Mouse (Mus musculus) hindbrain, embryonic 12.5 days (tissue): ENCODE data around the gene Slco2a1. TPM values are rescaled to one million over a fixed set of nuclear protein-coding genes. Genes with fewer than 3 reads are reported as not detected.

Experiments used
- ATAC-seq: fragments of 200-750 bp; cut with Nextera tagmentation; 2 replicates; pipeline ENCODE4 v1.8.0; 2017; ENCODE audit warnings: moderate TSS enrichment; ENCODE audit not compliant: low FRiP score
- H3K27ac ChIP-seq: fragments of 300-500 bp; sonication (generic); 2 replicates; pipeline ENCODE4 v1.5.1; 2016; ENCODE audit warnings: mild to moderate bottlenecking
- H3K27me3 ChIP-seq: fragments of 300-500 bp; sonication (generic); 2 replicates; pipeline ENCODE4 v1.6.1; 2016; ENCODE audit warnings: mild to moderate bottlenecking
- H3K36me3 ChIP-seq: fragments of 300-500 bp; sonication (generic); 2 replicates; pipeline ENCODE4 v1.6.1; 2016; ENCODE audit warnings: mild to moderate bottlenecking
- H3K4me1 ChIP-seq: fragments of 300-500 bp; sonication (generic); 2 replicates; pipeline ENCODE4 v1.6.1; 2016
- H3K4me2 ChIP-seq: fragments of 300-500 bp; sonication (generic); replicated peaks from 2 replicates; pipeline ENCODE4 v1.6.1; 2016; ENCODE audit warnings: mild to moderate bottlenecking
- H3K4me3 ChIP-seq: fragments of 300-500 bp; sonication (generic); 2 replicates; pipeline ENCODE4 v1.5.1; 2016; ENCODE audit warnings: mild to moderate bottlenecking
- H3K9ac ChIP-seq: fragments of 300-500 bp; sonication (generic); 2 replicates; pipeline ENCODE4 v1.6.1; 2016; ENCODE audit warnings: mild to moderate bottlenecking, moderate library complexity
- H3K9me3 ChIP-seq: fragments of 300-500 bp; sonication (generic); replicated peaks from 2 replicates; pipeline ENCODE4 v1.6.1; 2016; ENCODE audit warnings: mild to moderate bottlenecking
- WGBS: fragments of 180-500 bp; shearing (Covaris S2); methylation state at CpG from one replicate; pipeline ENCODE4 v1.1.7; 2016; 5-methylcytosine and 5-hydroxymethylcytosine counted together
- polyA plus RNA-seq: library from polyadenylated mRNA; unstranded; fragments of >200 nt; fragmentation: Nextera tagmentation; extraction: Ambion mirVana; gene quantifications from 2 replicates; pipeline ENCODE4 v1.2.1, GENCODE M21; 2016

The Slco2a1 gene
- polyA plus RNA-seq, 1 experiment from 2014 or later: 1.1 TPM

- WGBS: 63% methylated on average over 7 of the region's 7 CpGs
- H3K36me3 ChIP-seq: no peaks in the 10 kb centered on the region
- no peak for ATAC-seq
These were observed 65.3 kb downstream of the Slco2a1 start for GRCm38 (mm10) chr9:103053829-103054228.

GRCm38 (mm10) chr9:103055061-103055460, 66.5 kb downstream of the Slco2a1 start:
- Histone ChIP-seq H3K4me1 (no peaks in the 10 kb centered on the region; the same call in 1 of the 2 replicates), H3K4me2 (no peak overlapping the region), H3K9ac (no peak overlapping the region), H3K36me3 (no peaks in the 10 kb centered on the region), H3K27ac (no peak overlapping the region), H3K4me3 (no peak overlapping the region), H3K9me3 (no peaks in the 10 kb centered on the region), H3K27me3 (no peaks in the 10 kb centered on the region)
- no peak for ATAC-seq
- WGBS: 69% methylated on average over 11 of the region's 11 CpGs

More at GRCm38 (mm10) chr9:103053829-103054228, 65.3 kb downstream of the Slco2a1 start:
- H3K27ac ChIP-seq: no peak overlapping the region
- H3K4me2 ChIP-seq: no peak overlapping the region
- no peaks in the 10 kb centered on the region for H3K27me3 ChIP-seq
- no peaks in the 10 kb centered on the region for H3K9me3 ChIP-seq
- no peaks in the 10 kb centered on the region; the same call in 1 of the 2 replicates for H3K4me1 ChIP-seq
- H3K4me3 ChIP-seq: no peak overlapping the region
- no peak overlapping the region for H3K9ac ChIP-seq

- Histone ChIP-seq H3K9ac (no peak overlapping the region), H3K4me1 (no peaks in the 10 kb centered on the region; the same call in 1 of the 2 replicates), H3K4me2 (no peak overlapping the region), H3K9me3 (no peaks in the 10 kb centered on the region), H3K27ac (no peak overlapping the region), H3K36me3 (no peaks in the 10 kb centered on the region), H3K27me3 (no peaks in the 10 kb centered on the region), H3K4me3 (no peak overlapping the region)
- WGBS: 92% methylated on average over 5 of the region's 5 CpGs
- ATAC-seq: no peak
These were observed 67.7 kb downstream of the Slco2a1 start for GRCm38 (mm10) chr9:103056164-103056563.

- no peak for ATAC-seq
These were observed 72.0 kb downstream of the Slco2a1 start for GRCm38 (mm10) chr9:103060551-103060950.

DNA sequence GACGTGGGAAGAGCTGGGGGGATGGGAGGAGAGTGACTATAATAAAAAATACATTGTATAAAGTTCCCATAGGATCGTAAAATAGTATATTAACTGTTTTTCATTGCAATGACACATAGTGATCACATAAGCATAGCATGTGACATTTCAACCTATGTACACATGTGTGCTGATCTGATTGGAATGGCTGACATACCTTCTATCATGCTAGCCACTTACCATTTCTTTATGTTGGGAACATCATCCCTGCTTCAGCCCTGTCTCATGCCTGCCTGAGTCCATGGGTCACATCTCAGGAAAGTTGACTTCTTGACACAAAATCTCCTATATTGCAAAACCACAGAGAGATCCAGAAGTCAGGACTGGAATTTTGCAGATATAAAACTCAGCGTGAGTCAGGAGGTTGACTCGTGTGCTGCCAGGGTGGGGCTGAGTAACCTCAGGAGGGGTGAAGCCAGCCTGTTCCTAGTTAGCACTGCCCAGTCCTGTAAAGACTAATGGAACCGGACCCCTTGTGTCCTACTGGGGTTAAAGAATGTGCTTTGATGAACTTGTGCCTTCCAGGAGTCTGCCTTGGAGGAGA, 73.0 kb downstream of the Slco2a1 start:
- no peak for ATAC-seq
- Histone ChIP-seq H3K36me3 (no peaks in the 10 kb centered on the region), H3K4me3 (no peak overlapping the region), H3K27ac (no peak overlapping the region), H3K4me1 (no peaks in the 10 kb centered on the region; the same call in 1 of the 2 replicates), H3K4me2 (no peak overlapping the region), H3K9me3 (no peaks in the 10 kb centered on the region), H3K27me3 (no peaks in the 10 kb centered on the region), H3K9ac (no peak overlapping the region)
- whole genome bisulfite sequencing: 73% methylated on average over 5 of the region's 5 CpGs

More at GRCm38 (mm10) chr9:103060551-103060950, 72.0 kb downstream of the Slco2a1 start:
- no peaks in the 10 kb centered on the region for H3K9me3 ChIP-seq
- H3K9ac ChIP-seq: no peak overlapping the region
- H3K36me3 ChIP-seq: no peaks in the 10 kb centered on the region
- no peak overlapping the region for H3K27ac ChIP-seq
- WGBS: 81% methylated on average over 2 of the region's 2 CpGs
- H3K27me3 ChIP-seq: no peaks in the 10 kb centered on the region
- H3K4me3 ChIP-seq: no peak overlapping the region
- no peak overlapping the region for H3K4me2 ChIP-seq
- no peaks in the 10 kb centered on the region; the same call in 1 of the 2 replicates for H3K4me1 ChIP-seq

DNA sequence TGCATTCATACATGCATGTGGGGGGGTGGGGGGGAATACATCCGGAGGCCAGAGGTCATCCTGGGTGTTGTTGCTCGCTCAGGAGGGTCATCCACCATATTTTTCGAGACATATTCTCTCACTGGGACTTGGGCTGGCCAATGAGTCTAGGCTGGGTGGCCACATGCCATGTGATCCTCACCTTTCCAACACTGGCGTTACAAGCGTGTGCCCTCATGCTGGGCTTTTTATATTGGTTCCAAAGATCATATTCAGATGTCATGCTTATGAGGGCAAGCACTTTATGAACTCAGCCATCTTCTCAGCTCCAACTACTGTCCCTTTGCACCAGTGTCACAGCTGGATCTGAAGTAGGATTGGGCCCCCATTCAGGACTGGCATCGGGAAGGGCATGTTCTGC, 75.1 kb downstream of the Slco2a1 start:
- WGBS: 88% methylated on average over 6 of the region's 6 CpGs
- no peak overlapping the region for H3K27ac ChIP-seq
- no peak overlapping the region for H3K9ac ChIP-seq
- no peak overlapping the region for H3K4me3 ChIP-seq
- no peaks in the 10 kb centered on the region for H3K4me1 ChIP-seq
- no peak overlapping the region for H3K4me2 ChIP-seq
- ATAC-seq: no peak
- H3K27me3 ChIP-seq: no peaks in the 10 kb centered on the region
- no peaks in the 10 kb centered on the region for H3K36me3 ChIP-seq
- H3K9me3 ChIP-seq: no peaks in the 10 kb centered on the region

GRCm38 (mm10) chr9:103066845-103067244, 78.3 kb downstream of the Slco2a1 start:
- H3K27ac ChIP-seq: no peak overlapping the region
- H3K36me3 ChIP-seq: no peaks in the 10 kb centered on the region
- WGBS: 77% methylated on average over 8 of the region's 8 CpGs
- H3K4me1 ChIP-seq: no peaks in the 10 kb centered on the region
- no peak overlapping the region for H3K4me3 ChIP-seq
- no peaks in the 10 kb centered on the region for H3K9me3 ChIP-seq
- no peak for ATAC-seq
- H3K9ac ChIP-seq: no peak overlapping the region
- no peaks in the 10 kb centered on the region for H3K27me3 ChIP-seq
- H3K4me2 ChIP-seq: no peak overlapping the region

DNA sequence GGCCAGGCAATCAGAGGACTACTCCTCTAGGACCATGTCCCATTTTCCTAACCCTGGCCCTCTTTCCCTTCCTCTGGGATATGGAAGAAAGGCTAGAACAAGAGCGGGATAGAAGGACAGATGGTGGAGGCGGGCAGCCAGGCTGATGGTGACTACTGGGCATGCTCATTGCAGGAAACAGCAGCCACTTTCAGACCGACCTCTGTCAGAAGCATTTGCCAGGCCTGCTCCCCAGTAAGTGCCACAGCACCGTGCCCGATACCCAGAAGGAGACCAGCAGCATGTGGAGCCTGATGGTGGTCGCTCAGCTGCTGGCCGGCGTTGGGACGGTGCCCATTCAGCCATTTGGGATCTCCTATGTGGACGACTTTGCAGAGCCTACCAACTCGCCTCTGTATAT, 79.1 kb downstream of the Slco2a1 start:
- Histone ChIP-seq H3K9ac (no peak overlapping the region), H3K4me3 (no peak overlapping the region), H3K27ac (no peak overlapping the region), H3K4me2 (no peak overlapping the region), H3K9me3 (no peaks in the 10 kb centered on the region), H3K36me3 (no peaks in the 10 kb centered on the region), H3K4me1 (no peaks in the 10 kb centered on the region), H3K27me3 (no peaks in the 10 kb centered on the region)
- WGBS: 90% methylated on average over 11 of the region's 11 CpGs
- ATAC-seq: no peak

DNA sequence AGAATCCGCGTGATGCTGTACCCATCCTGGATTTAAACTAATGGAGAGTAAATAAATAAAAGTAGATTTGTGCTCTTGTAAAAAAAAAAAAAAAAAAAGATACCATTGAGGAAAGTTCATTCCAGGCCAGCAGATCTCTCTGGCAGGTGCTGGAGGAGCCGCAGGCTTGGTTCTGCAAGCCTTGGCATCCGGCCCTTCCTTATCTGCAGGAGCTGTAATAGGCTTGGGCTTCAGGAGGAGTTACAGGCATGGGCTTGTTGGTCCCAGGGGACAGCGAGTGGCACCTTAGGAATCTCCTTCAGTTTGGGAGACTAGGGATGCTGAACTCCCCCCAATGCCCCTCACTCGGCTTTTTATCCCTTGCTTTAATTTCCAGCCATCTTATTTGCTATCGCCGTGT, 80.3 kb downstream of the Slco2a1 start:
- no peaks in the 10 kb centered on the region for H3K9me3 ChIP-seq
- no peak overlapping the region for H3K4me2 ChIP-seq
- no peak overlapping the region for H3K9ac ChIP-seq
- H3K36me3 ChIP-seq: no peaks in the 10 kb centered on the region
- no peak overlapping the region for H3K4me3 ChIP-seq
- no peaks in the 10 kb centered on the region for H3K4me1 ChIP-seq
- 92% methylated on average over 8 of the region's 8 CpGs for WGBS
- no peak for ATAC-seq
- H3K27me3 ChIP-seq: no peaks in the 10 kb centered on the region
- no peak overlapping the region for H3K27ac ChIP-seq

DNA sequence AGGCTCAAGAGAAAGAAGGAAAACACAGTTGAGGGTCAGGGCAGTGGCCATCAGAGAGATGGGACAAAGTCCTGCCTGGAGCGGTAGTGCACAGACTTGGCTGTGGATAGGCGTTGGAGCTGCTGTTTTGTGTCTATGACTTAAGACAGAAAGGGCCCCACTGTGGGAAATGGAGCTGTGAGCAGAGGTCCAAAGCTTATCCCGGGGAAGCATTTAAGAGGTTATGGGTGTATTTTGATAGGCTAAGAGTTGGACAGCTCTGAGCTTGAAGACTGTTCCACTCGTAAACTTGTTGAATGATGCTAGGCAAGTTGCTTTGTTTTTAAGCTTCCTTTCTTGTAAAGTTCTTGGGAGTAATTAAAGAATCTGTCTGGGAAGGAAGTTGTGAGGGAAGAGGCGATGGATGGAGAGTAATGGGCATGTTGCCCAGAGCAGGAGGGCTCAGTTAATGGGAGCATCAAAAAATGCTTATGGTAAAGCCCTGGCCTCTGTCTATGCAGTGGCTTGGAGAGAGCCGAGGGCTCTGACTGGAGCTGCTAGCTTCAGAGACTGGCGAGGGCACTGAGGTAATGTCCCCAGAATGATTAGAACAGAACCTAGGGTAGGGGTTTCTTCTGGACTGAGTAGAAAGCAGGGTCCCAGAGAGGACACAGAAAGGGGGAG, 83.2 kb downstream of the Slco2a1 start:
- ATAC-seq: no peak
- no peak overlapping the region for H3K4me3 ChIP-seq
- 0 out of 2 replicates have a peak, but pooled peaks cover 5% of the 10 kb centered on the region for H3K9me3 ChIP-seq
- H3K27me3 ChIP-seq: no peaks in the 10 kb centered on the region
- H3K36me3 ChIP-seq: no peaks in the 10 kb centered on the region
- no peak overlapping the region for H3K9ac ChIP-seq
- H3K27ac ChIP-seq: no peak overlapping the region
- no peak overlapping the region for H3K4me2 ChIP-seq
- WGBS: 88% methylated on average over 7 of the region's 7 CpGs
- no peaks in the 10 kb centered on the region for H3K4me1 ChIP-seq

DNA sequence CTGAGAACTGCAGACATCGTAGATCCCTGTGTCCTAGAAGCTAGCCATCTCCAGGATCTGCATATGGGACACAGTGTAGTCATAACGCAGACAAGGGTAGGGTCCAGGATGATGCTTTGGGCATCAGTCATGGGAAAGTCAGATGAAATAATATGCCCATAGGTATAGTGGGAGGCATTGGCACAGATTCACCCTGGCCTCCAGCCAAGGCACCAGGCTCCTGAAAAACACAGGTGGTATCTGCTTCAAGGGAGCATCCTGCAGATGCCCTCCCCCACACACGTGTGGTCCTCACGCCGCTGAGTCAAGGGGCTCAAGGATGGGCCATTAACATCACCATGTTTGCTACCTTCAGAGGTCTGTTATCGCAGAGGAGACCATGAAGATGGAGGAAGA, 83.7 kb downstream of the Slco2a1 start:
- Histone ChIP-seq H3K27me3 (no peaks in the 10 kb centered on the region), H3K9ac (no peak overlapping the region), H3K9me3 (0 out of 2 replicates have a peak, but pooled peaks cover 5% of the 10 kb centered on the region), H3K4me3 (no peak overlapping the region), H3K4me2 (no peak overlapping the region), H3K36me3 (no peaks in the 10 kb centered on the region), H3K4me1 (no peaks in the 10 kb centered on the region), H3K27ac (no peak overlapping the region)
- ATAC-seq: no peak
- 93% methylated on average over 6 of the region's 6 CpGs for WGBS

DNA sequence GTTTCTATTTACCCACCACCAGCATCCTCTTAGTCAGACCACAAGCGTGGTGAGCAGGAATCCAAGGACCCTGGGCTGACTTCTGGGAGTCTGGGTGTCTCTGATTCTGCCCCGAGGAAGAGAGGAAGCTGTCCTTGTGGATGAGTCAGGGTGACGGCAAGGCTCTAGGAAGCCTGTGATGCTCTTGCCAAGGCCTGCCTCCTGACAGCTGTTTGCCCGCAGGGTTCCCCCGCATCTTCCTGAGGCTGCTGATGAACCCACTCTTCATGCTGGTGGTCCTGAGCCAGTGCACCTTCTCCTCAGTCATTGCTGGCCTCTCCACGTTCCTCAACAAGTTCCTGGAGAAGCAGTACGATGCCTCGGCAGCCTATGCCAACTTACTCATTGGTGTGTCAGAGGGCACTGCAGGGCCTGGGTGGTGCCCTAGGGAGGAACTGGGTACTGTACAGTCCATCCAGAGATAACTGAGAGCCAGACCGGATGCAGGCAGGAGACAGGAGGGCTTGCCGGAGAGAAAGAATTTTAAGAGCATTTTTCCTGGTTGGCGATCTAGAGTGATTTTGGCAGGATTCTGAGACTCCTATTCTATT, 84.5 kb downstream of the Slco2a1 start:
- Histone ChIP-seq H3K4me3 (no peak overlapping the region), H3K36me3 (no peaks in the 10 kb centered on the region), H3K27ac (no peak overlapping the region), H3K4me1 (no peaks in the 10 kb centered on the region), H3K9me3 (0 out of 2 replicates have a peak, but pooled peaks cover 5% of the 10 kb centered on the region), H3K9ac (no peak overlapping the region), H3K4me2 (no peak overlapping the region), H3K27me3 (no peaks in the 10 kb centered on the region)
- 89% methylated on average over 11 of the region's 11 CpGs for WGBS
- ATAC-seq: no peak
